Mouse (Mus musculus): ENCODE results near the gene Atl3. TPM values are rescaled to one million over a fixed set of nuclear protein-coding genes. Genes with fewer than 3 reads are reported as not detected.

Gene Atl3
- total and polyA plus RNA-seq, 3 experiments: 6.8 to 14.0 (median 14.0) TPM

DNA sequence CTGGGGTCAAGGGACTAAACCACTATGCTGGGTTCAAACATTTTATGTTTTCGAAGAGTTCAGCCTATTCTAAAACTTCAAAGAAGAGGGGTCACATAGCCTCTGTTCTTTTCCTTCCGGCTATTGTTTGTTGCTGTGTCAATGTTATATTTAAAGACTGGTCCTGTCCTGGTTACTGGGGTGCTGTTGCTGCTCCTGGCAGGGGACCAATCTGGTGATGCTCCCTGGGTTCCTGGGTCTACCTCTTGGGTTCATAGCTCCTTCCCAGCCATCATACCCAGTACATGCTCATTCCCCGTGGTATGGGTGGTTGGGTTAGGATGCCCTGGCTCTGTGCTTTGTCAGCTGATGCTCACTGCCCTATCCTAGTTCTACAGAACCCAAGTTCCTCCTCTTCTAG, 83.9 kb downstream of the Atl3 start:
- Histone ChIP-seq H3K9ac (ENCODE audit: low read depth, low read length) (no peak overlapping the region), H3K36me3 (ENCODE audit: control insufficient read depth, insufficient read depth, low read length) (no peaks in the 10 kb centered on the region; the same call in 1 of the 2 replicates), H3K4me1 (ENCODE audit: control insufficient read depth, insufficient read depth, low read length) (peaks cover 11% of the 10 kb centered on the region), H3K79me2 (replicated peaks; ENCODE audit: control insufficient read depth, insufficient read depth, low read length) (no peaks in the 10 kb centered on the region), H3K27ac (no peak overlapping the region), H3K27me3 (ENCODE audit: control insufficient read depth, insufficient read depth, low read length) (no peaks in the 10 kb centered on the region), H3K4me3 (no peak overlapping the region)
- intact Hi-C loops (cut with DNase I): no loop called here
- no peak for TF ChIP-seq POLR2A (IDR thresholded peaks at IDR 0.05; ENCODE audit: insufficient read depth, low read depth, low read length)
- TF ChIP-seq EP300 (IDR thresholded peaks at IDR 0.05; ENCODE audit: insufficient read depth, low read depth, low read length): no peak
- TF ChIP-seq CTCF (IDR thresholded peaks at IDR 0.05): no peak
- DNase-seq: no peak
- WGBS: 58% methylated on average over 3 of the region's 3 CpGs

DNA sequence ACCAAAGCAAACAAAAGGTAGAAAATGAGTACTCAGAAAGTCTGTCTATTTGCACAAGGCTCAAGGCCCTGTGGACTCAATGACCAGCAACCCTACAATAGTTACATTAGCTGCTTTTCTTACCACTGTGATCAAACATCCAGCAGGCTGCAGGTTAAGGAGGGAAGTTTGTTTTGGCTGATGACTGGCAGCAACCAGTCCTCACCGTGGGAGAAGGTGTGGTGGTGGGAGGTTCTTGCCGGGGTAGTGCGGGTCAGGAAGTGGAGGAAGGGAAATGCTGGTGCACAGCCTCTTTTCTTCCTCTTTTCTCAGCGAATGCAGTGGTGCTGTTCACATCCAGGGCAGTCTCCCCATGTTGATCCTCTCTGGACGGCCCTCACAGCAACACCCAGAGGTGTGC, 87.2 kb downstream of the Atl3 start:
- intact Hi-C loops (cut with DNase I): no loop called here
- DNase-seq: no peak
- Histone ChIP-seq H3K4me3 (no peak overlapping the region), H3K36me3 (ENCODE audit: control insufficient read depth, insufficient read depth, low read length) (peaks cover 8% of the 10 kb centered on the region), H3K4me1 (ENCODE audit: control insufficient read depth, insufficient read depth, low read length) (peaks cover 25% of the 10 kb centered on the region), H3K27me3 (ENCODE audit: control insufficient read depth, insufficient read depth, low read length) (no peaks in the 10 kb centered on the region), H3K79me2 (replicated peaks; ENCODE audit: control insufficient read depth, insufficient read depth, low read length) (no peaks in the 10 kb centered on the region), H3K9ac (ENCODE audit: low read depth, low read length) (0 out of 2 replicates have a peak overlapping the region, but pooled peaks have one; percentile 11), H3K27ac (peak overlapping the region; percentile 1; the same call in 1 of the 2 replicates)
- 42% methylated on average over 5 of the region's 5 CpGs for WGBS
- TF ChIP-seq CTCF (IDR thresholded peaks at IDR 0.05) (no peak), EP300 (IDR thresholded peaks at IDR 0.05; ENCODE audit: insufficient read depth, low read depth, low read length) (no peak), POLR2A (IDR thresholded peaks at IDR 0.05; ENCODE audit: insufficient read depth, low read depth, low read length) (no peak)

DNA sequence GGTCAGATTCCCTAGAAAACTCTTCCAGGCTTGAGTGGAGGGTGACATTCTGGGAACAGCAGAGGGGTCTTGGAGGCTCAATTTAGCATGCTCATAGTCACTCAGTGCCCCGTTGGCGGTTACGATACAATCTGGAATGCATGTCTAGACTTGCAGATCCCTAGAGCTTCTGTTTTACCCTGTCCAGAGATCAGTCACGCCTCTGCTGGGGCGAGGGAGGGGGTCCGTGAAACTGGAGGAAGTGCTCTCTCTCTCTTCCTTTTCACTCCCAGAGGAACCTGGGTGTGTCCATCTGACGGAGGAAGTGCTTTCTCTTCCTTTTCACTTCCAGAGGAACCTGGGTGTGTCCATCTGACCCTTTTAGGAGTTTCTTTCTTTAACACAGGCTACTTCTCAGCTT, 89.3 kb downstream of the Atl3 start:
- H3K9ac ChIP-seq (ENCODE audit: low read depth, low read length): no peak overlapping the region
- H3K27me3 ChIP-seq (ENCODE audit: control insufficient read depth, insufficient read depth, low read length): no peaks in the 10 kb centered on the region
- peaks cover 12% of the 10 kb centered on the region for H3K36me3 ChIP-seq (ENCODE audit: control insufficient read depth, insufficient read depth, low read length)
- WGBS: 19% methylated on average over 7 of the region's 7 CpGs
- no peak overlapping the region for H3K4me3 ChIP-seq
- peak; percentile 76; the same call in 1 of the 2 replicates for TF ChIP-seq EP300 (IDR thresholded peaks at IDR 0.05; ENCODE audit: insufficient read depth, low read depth, low read length)
- TF ChIP-seq POLR2A (IDR thresholded peaks at IDR 0.05; ENCODE audit: insufficient read depth, low read depth, low read length): no peak
- H3K27ac ChIP-seq: peak overlapping the region; percentile 73
- intact Hi-C loops (cut with DNase I): loop anchor here (1.0 kb wide), 1 partner anchor 26 kb away; the partner anchor contains the start of gene Pla2g16
- H3K79me2 ChIP-seq (replicated peaks; ENCODE audit: control insufficient read depth, insufficient read depth, low read length): no peaks in the 10 kb centered on the region
- DNase-seq: peak in 1 of 2 experiments; percentile 49
- peaks cover 25% of the 10 kb centered on the region for H3K4me1 ChIP-seq (ENCODE audit: control insufficient read depth, insufficient read depth, low read length)

GRCm38 (mm10) chr19:7583599-7583998, 89.8 kb downstream of the Atl3 start:
- H3K4me1 ChIP-seq (ENCODE audit: control insufficient read depth, insufficient read depth, low read length): peaks cover 25% of the 10 kb centered on the region
- TF ChIP-seq EP300 (IDR thresholded peaks at IDR 0.05; ENCODE audit: insufficient read depth, low read depth, low read length): no peak
- TF ChIP-seq CTCF (IDR thresholded peaks at IDR 0.05): no peak
- H3K36me3 ChIP-seq (ENCODE audit: control insufficient read depth, insufficient read depth, low read length): peaks cover 12% of the 10 kb centered on the region
- no peaks in the 10 kb centered on the region for H3K79me2 ChIP-seq (replicated peaks; ENCODE audit: control insufficient read depth, insufficient read depth, low read length)
- no peak overlapping the region for H3K4me3 ChIP-seq
- intact Hi-C loops (cut with DNase I): loop anchor here (1.0 kb wide), 1 partner anchor 26 kb away; the partner anchor contains the start of gene Pla2g16
- no peak for DNase-seq
- 64% methylated on average over 3 of the region's 3 CpGs for WGBS
- H3K27ac ChIP-seq: peak overlapping the region; percentile 73
- no peak overlapping the region for H3K9ac ChIP-seq (ENCODE audit: low read depth, low read length)
- H3K27me3 ChIP-seq (ENCODE audit: control insufficient read depth, insufficient read depth, low read length): no peaks in the 10 kb centered on the region

- DNase-seq: peak in 1 of 2 experiments; percentile 57
- H3K79me2 ChIP-seq (replicated peaks; ENCODE audit: control insufficient read depth, insufficient read depth, low read length): no peaks in the 10 kb centered on the region
- H3K4me3 ChIP-seq: no peak overlapping the region
- intact Hi-C loops (cut with DNase I): no loop called here
- H3K36me3 ChIP-seq (ENCODE audit: control insufficient read depth, insufficient read depth, low read length): peaks cover 12% of the 10 kb centered on the region
- H3K27me3 ChIP-seq (ENCODE audit: control insufficient read depth, insufficient read depth, low read length): no peaks in the 10 kb centered on the region
- H3K4me1 ChIP-seq (ENCODE audit: control insufficient read depth, insufficient read depth, low read length): peaks cover 23% of the 10 kb centered on the region
- H3K27ac ChIP-seq: peak overlapping the region; percentile 69
- no peak overlapping the region for H3K9ac ChIP-seq (ENCODE audit: low read depth, low read length)
- WGBS: 56% methylated on average over 8 of the region's 8 CpGs
- no peak for TF ChIP-seq CTCF (IDR thresholded peaks at IDR 0.05)
- 0 out of 2 replicates have a peak, but pooled peaks have one; percentile 8 for TF ChIP-seq EP300 (IDR thresholded peaks at IDR 0.05; ENCODE audit: insufficient read depth, low read depth, low read length)
These were observed 91.4 kb downstream of the Atl3 start for GRCm38 (mm10) chr19:7585279-7585678.

GRCm38 (mm10) chr19:7585764-7586163, 91.9 kb downstream of the Atl3 start:
- 60% methylated on average over 6 of the region's 6 CpGs for WGBS
- H3K27ac ChIP-seq: peak overlapping the region; percentile 69
- peak in 1 of 2 experiments; percentile 40 for DNase-seq
- H3K36me3 ChIP-seq (ENCODE audit: control insufficient read depth, insufficient read depth, low read length): peaks cover 12% of the 10 kb centered on the region
- peaks cover 19% of the 10 kb centered on the region for H3K4me1 ChIP-seq (ENCODE audit: control insufficient read depth, insufficient read depth, low read length)
- no peak overlapping the region for H3K9ac ChIP-seq (ENCODE audit: low read depth, low read length)
- no peaks in the 10 kb centered on the region for H3K79me2 ChIP-seq (replicated peaks; ENCODE audit: control insufficient read depth, insufficient read depth, low read length)
- TF ChIP-seq EP300 (IDR thresholded peaks at IDR 0.05; ENCODE audit: insufficient read depth, low read depth, low read length) (no peak), POLR2A (IDR thresholded peaks at IDR 0.05; ENCODE audit: insufficient read depth, low read depth, low read length) (no peak), CTCF (IDR thresholded peaks at IDR 0.05) (no peak)
- no peaks in the 10 kb centered on the region for H3K27me3 ChIP-seq (ENCODE audit: control insufficient read depth, insufficient read depth, low read length)
- H3K4me3 ChIP-seq: no peak overlapping the region
- intact Hi-C loops (cut with DNase I): no loop called here

Other genes starting within 250 kb of the Atl3 start
- 1 to 10 TPM; 5.7 to 7.6 TPM for gene Rcor2, start 226.7 kb upstream of the Atl3 start, total RNA-seq (2021)
- gene Rcor2, start 226.7 kb upstream of the Atl3 start, polyA plus RNA-seq (2012; rRNA removed): 11.6 and 12.7 TPM in 2 replicates
- 10 to 100 TPM; 46.2 to 53.8 TPM for gene Mark2, start 152.2 kb upstream of the Atl3 start, total RNA-seq (2021)
- gene Mark2, start 152.2 kb upstream of the Atl3 start, polyA plus RNA-seq (2012; rRNA removed): 53.1 and 56.7 TPM in 2 replicates
- 10 to 100 TPM; 11.6 to 14.0 TPM for gene Spindoc, start 111.0 kb upstream of the Atl3 start, total RNA-seq (2021)
- gene Spindoc, start 111.0 kb upstream of the Atl3 start, polyA plus RNA-seq (2012; rRNA removed): 12.4 and 13.4 TPM in 2 replicates
- 10 to 100 TPM; 13.1 to 13.4 TPM for gene 2700081O15Rik, start 76.4 kb upstream of the Atl3 start, total RNA-seq (2021)
- 16.4 and 25.7 TPM in 2 replicates for gene 2700081O15Rik, start 76.4 kb upstream of the Atl3 start, polyA plus RNA-seq (2012; rRNA removed)
- 10 to 100 TPM; 71.8 to 75.4 TPM for gene Rtn3, start 10.8 kb upstream of the Atl3 start, total RNA-seq (2021)
- gene Rtn3, start 10.8 kb upstream of the Atl3 start, polyA plus RNA-seq (2012; rRNA removed): 58.2 and 89.4 TPM in 2 replicates
- gene Pla2g16, start 63.4 kb downstream of the Atl3 start, total RNA-seq (2021): 100 to 1,000 TPM; 104 to 134 TPM
- 75.6 and 108 TPM in 2 replicates for gene Pla2g16, start 63.4 kb downstream of the Atl3 start, polyA plus RNA-seq (2012; rRNA removed)
- 1 to 10 TPM in 1 of 2 experiments, under 1 TPM in 1; 0.34 to 1.2 TPM for gene Lgals12, start 113.2 kb downstream of the Atl3 start, total RNA-seq (2021)
- 1.3 and 4.0 TPM in 2 replicates for gene Lgals12, start 113.2 kb downstream of the Atl3 start, polyA plus RNA-seq (2012; rRNA removed)
- not detected for gene Hrasls5, start 118.5 kb downstream of the Atl3 start, total RNA-seq (2021)
- 0.82 and 0.94 TPM in 2 replicates for gene Hrasls5, start 118.5 kb downstream of the Atl3 start, polyA plus RNA-seq (2012; rRNA removed)
- gene Slc22a19, start 217.3 kb downstream of the Atl3 start, total RNA-seq (2021): not detected
- gene Slc22a19, start 217.3 kb downstream of the Atl3 start, polyA plus RNA-seq (2012; rRNA removed): not detected in 2 replicates

All from heart, adult 2 months (tissue).